Mouse (Mus musculus) ES-E14 (cell line): ENCODE results near the gene Dppa3. TPM values are rescaled to one million over a fixed set of nuclear protein-coding genes. Genes with fewer than 3 reads are reported as not detected.

Source experiments
- DNase-seq: peaks from one replicate; pipeline ENCODE4 v3.0.0-alpha.2; 2013; ENCODE audit warnings: low read depth, low spot score
- H3K27ac ChIP-seq: 2 replicates; pipeline ENCODE4 v1.5.1; 2012; ENCODE audit warnings: low read depth, mild to moderate bottlenecking, low read length, moderate library complexity, mixed read lengths; ENCODE audit not compliant: poor library complexity, insufficient read depth, severe bottlenecking
- H3K36me3 ChIP-seq: 2 replicates; pipeline ENCODE4 v1.6.1; 2012; ENCODE audit warnings: mild to moderate bottlenecking, low read length, moderate library complexity, mixed read lengths; ENCODE audit not compliant: control insufficient read depth, poor library complexity, insufficient read depth, severe bottlenecking
- H3K4me1 ChIP-seq, 2 experiments: fragments of 150-350 bp in 1 of 2; sonication (generic) in 1 of 2; 2 replicates each; pipeline ENCODE4 v1.6.1; 2012; ENCODE audit warnings: low read length in 2 of 2, mild to moderate bottlenecking in 1 of 2, mixed read lengths in 1 of 2; ENCODE audit not compliant: control insufficient read depth in 2 of 2, insufficient read depth in 2 of 2, poor library complexity in 1 of 2
- H3K4me3 ChIP-seq, 2 experiments: fragments of 150-350 bp in 1 of 2; sonication (generic) in 1 of 2; 2 replicates each; pipeline ENCODE4 v1.5.1; 2012; ENCODE audit warnings: low read length in 2 of 2, low read depth in 1 of 2, mild to moderate bottlenecking in 1 of 2, mixed read lengths in 1 of 2; ENCODE audit not compliant: insufficient read depth in 1 of 2, poor library complexity in 1 of 2, severe bottlenecking in 1 of 2
- H3K9ac ChIP-seq: 2 replicates; pipeline ENCODE4 v1.6.1; 2012; ENCODE audit warnings: low read depth, mild to moderate bottlenecking, low read length, mixed read lengths; ENCODE audit not compliant: poor library complexity, insufficient read depth, severe bottlenecking
- H3K9me3 ChIP-seq: fragments of 150-350 bp; sonication (generic); 2 replicates; pipeline ENCODE4 v1.6.1; 2012; ENCODE audit warnings: low read depth, mild to moderate bottlenecking, low read length; ENCODE audit not compliant: control insufficient read depth, insufficient read depth
- CHD2 ChIP-seq: IDR thresholded peaks from 2 replicates; pipeline ENCODE4 v1.6.1; 2014; ENCODE audit warnings: mild to moderate bottlenecking, low read depth, low read length, inconsistent platforms
- HCFC1 ChIP-seq: IDR thresholded peaks from 2 replicates; pipeline ENCODE4 v1.6.1; 2012; ENCODE audit warnings: low read length, inconsistent platforms, borderline replicate concordance; ENCODE audit not compliant: insufficient read depth
- MAFK ChIP-seq: IDR thresholded peaks from 2 replicates; pipeline ENCODE4 v1.6.1; 2014; ENCODE audit warnings: mild to moderate bottlenecking, low read depth, low read length, inconsistent platforms; ENCODE audit not compliant: insufficient read depth
- ZC3H11A ChIP-seq: IDR thresholded peaks from 2 replicates; pipeline ENCODE4 v1.6.1; 2012; ENCODE audit warnings: low read depth, mild to moderate bottlenecking, inconsistent platforms, low read length, borderline replicate concordance
- ZNF384 ChIP-seq: IDR thresholded peaks from 2 replicates; pipeline ENCODE4 v1.6.1; 2012; ENCODE audit warnings: low read depth, low read length, inconsistent platforms
- in situ Hi-C, 2 experiments: fragments of 600-800 bp; cut with MboI; formaldehyde crosslinking; loops; one replicate each; pipeline ENCODE4 v1.15.1; 2025; ENCODE audit warnings: low sequenced_read_pairs in 2 of 2, inconsistent platforms in 1 of 2; ENCODE audit not compliant: unreplicated experiment in 2 of 2
- total RNA-seq: library from RNA; depleted of rRNA; stranded (reverse); fragments of 300-350 nt; gene quantifications from 2 replicates; pipeline ENCODE4 v1.2.3, GENCODE M21; 2012; rRNA removed

The Dppa3 gene
- total RNA-seq, 1 experiment, result 19.2 TPM

DNA sequence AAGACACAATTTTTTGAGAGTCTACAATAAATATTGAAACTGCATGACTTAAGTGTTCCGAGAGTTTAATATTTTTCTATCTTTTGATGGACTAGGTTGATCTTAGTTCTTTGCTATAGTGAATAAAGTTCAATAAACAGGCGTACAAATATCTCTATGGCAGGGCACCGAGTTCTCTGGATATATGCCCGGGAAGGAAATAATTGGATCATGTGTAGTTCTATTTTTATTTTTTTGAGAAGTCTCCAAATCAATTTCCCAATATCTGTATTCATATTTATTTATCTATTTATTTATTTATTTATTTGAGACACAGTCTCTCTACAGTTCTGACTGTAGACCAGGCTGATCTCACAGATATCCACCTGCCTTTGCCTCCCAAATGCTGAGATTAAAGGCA, 44.6 kb downstream of the Dppa3 start:
- H3K4me3 ChIP-seq, result no peak overlapping the region
- TF ChIP-seq ZNF384, result no peak
- TF ChIP-seq CHD2, result no peak
- no peak for TF ChIP-seq MAFK
- no peak for TF ChIP-seq HCFC1
- no peak for TF ChIP-seq ZC3H11A
- no peak for DNase-seq
- in situ Hi-C loops, result no loop called here
- peaks cover 2 to 15% of the 10 kb centered on the region in 2 experiments; a peak in 2 of 4 replicates for H3K4me1 ChIP-seq
- no peak overlapping the region for H3K9ac ChIP-seq
- H3K27ac ChIP-seq, result no peak overlapping the region
- H3K9me3 ChIP-seq, result no peaks in the 10 kb centered on the region
- no peaks in the 10 kb centered on the region for H3K36me3 ChIP-seq

DNA sequence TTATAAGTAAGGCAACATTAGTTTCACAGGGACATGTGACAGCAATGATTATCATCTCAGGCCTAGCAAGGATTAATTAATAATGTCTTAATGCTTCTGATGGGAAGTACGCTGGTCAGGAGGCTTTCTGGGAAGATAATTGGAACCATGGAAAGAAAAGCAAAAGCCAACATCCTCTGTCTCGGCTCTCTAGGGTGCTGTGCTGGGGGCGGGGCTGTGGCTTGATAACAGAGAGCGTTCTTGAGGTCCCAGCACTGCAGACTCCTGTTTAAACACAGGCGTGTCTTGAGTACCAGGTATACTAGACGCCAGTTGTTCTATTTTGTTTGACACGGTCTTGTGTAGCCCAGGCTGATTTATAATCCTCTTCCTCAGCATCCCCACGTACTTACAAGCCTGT, 46.5 kb downstream of the Dppa3 start:
- in situ Hi-C loops, result no loop called here
- no peak for DNase-seq
- Histone ChIP-seq H3K9me3 (no peaks in the 10 kb centered on the region), H3K9ac (no peak overlapping the region), H3K4me1 (peaks cover 2 to 6% of the 10 kb centered on the region in 2 experiments; a peak in 2 of 4 replicates), H3K4me3 (no peak overlapping the region), H3K36me3 (no peaks in the 10 kb centered on the region), H3K27ac (no peak overlapping the region)
- TF ChIP-seq ZC3H11A (no peak), ZNF384 (no peak), MAFK (no peak), CHD2 (no peak), HCFC1 (no peak)

Other genes starting within 250 kb of the Dppa3 start
- 36.3 and 54.4 TPM in 2 replicates for gene Rimklb, start 127.6 kb upstream of the Dppa3 start, total RNA-seq
- gene Mfap5, start 120.6 kb upstream of the Dppa3 start, total RNA-seq, result 7.1 and 8.7 TPM in 2 replicates
- gene Aicda, start 72.6 kb upstream of the Dppa3 start, total RNA-seq, result 0.32 and 0.76 TPM in 2 replicates
- 5.9 and 8.8 TPM in 2 replicates for gene Apobec1, start 24.0 kb upstream of the Dppa3 start, total RNA-seq
- gene Gdf3, start 16.3 kb upstream of the Dppa3 start, total RNA-seq, result 155 and 219 TPM in 2 replicates
- 89.3 and 138 TPM in 2 replicates for gene Nanog, start 81.1 kb downstream of the Dppa3 start, total RNA-seq
- gene Slc2a3, start 175.2 kb downstream of the Dppa3 start, total RNA-seq, result 890 and 1,987 TPM in 2 replicates
- gene Foxj2, start 193.5 kb downstream of the Dppa3 start, total RNA-seq, result 1.3 and 1.7 TPM in 2 replicates
- 0.22 TPM in 1 of 2 replicates, not detected in the other for gene C3ar1, start 229.8 kb downstream of the Dppa3 start, total RNA-seq
- gene Necap1, start 248.1 kb downstream of the Dppa3 start, total RNA-seq, result 32.9 and 40.4 TPM in 2 replicates